Mouse (Mus musculus) layer of hippocampus, adult 11-12 months (tissue): Measurements from ENCODE around the gene Kif21a.

Source experiments
- DNase-seq: peaks from one replicate; pipeline ENCODE4 v3.0.0; 2022; ENCODE audit warnings: low spot score

Kif21a gene

GRCm38 (mm10) chr15:90938469-90938868 is 111.3 kb downstream of the Kif21a start:
- DNase-seq = no peak

- DNase-seq = no peak
These were observed 114.2 kb downstream of the Kif21a start for GRCm38 (mm10) chr15:90935579-90935978.

- DNase-seq = no peak
These were observed 118.3 kb downstream of the Kif21a start for GRCm38 (mm10) chr15:90931451-90931850.

GRCm38 (mm10) chr15:90929043-90929442 is 120.7 kb downstream of the Kif21a start:
- peak; percentile 28 for DNase-seq

GRCm38 (mm10) chr15:90896480-90896879 is 153.3 kb downstream of the Kif21a start:
- no peak for DNase-seq

GRCm38 (mm10) chr15:90887466-90887865 is 162.3 kb downstream of the Kif21a start:
- DNase-seq = peak; percentile 15
